8 mouse cellular contexts compared by ENCODE assay signal in genomic region chr11:117790286-117790685, GRCm38 (mm10). TPM values are rescaled to one million over a fixed set of nuclear protein-coding genes. Genes with fewer than 3 reads are reported as not detected.
DNase-seq lines count a peak whose midpoint lies in the region; ATAC-seq and TF ChIP-seq lines count a peak whose summit lies in the region.

No protein-coding gene starts in this region.

- H3K27me3 ChIP-seq in heart, embryonic 10.5 days (ENCODE audit: insufficient read depth, poor library complexity, severe bottlenecking) = peaks cover 35% of the 10 kb centered on the region
- no peaks in the 10 kb centered on the region for H3K27me3 ChIP-seq in liver, embryonic 14.5 days (ENCODE audit: control insufficient read depth, insufficient read depth, low read length)

- TF ChIP-seq CTCF in liver, embryonic 14.5 days (IDR thresholded peaks at IDR 0.05; ENCODE audit: low read depth) = peak; percentile 95

- peak overlapping the region; percentile 42 for H3K4me3 ChIP-seq in heart, embryonic 10.5 days
- peak overlapping the region in 1 of 2 experiments; percentile 26; a peak in 2 of 4 replicates for H3K4me3 ChIP-seq in liver, embryonic 14.5 days (ENCODE audit: insufficient read depth in 1 of 2, low read depth in 2 of 2, low read length in 2 of 2)

- peak overlapping the region; percentile 63 for H3K4me2 ChIP-seq in liver, embryonic 14.5 days (ENCODE audit: low read depth)

- peak overlapping the region; percentile 10 for H3K9ac ChIP-seq in liver, embryonic 14.5 days (replicated peaks)

- ATAC-seq in liver, embryonic 14.5 days (ENCODE audit: insufficient read depth) = peak; percentile 63

- H3K9me3 ChIP-seq in heart, embryonic 10.5 days = no peaks in the 10 kb centered on the region
- H3K9me3 ChIP-seq in liver, embryonic 14.5 days (ENCODE audit: control insufficient read depth, low read length) = no peaks in the 10 kb centered on the region

- no peaks in the 10 kb centered on the region for H3K36me3 ChIP-seq in heart, embryonic 10.5 days
- H3K36me3 ChIP-seq in liver, embryonic 14.5 days (replicated peaks; ENCODE audit: control insufficient read depth, insufficient read depth, low read depth) = peaks cover 34% of the 10 kb centered on the region

- H3K27ac ChIP-seq in heart, embryonic 10.5 days = peak overlapping the region; percentile 56
- peak overlapping the region; percentile 6; the same call in 1 of the 2 replicates for H3K27ac ChIP-seq in liver, embryonic 14.5 days

- peak; percentile 57 for DNase-seq in right cerebral cortex, adult 18-20 months
- no peak for DNase-seq in right cerebral cortex, postnatal 25 days
- peak; percentile 64 for DNase-seq in embryo, embryonic 11 days
- peak; percentile 87 for DNase-seq in heart, embryonic 10.5 days (ENCODE audit: low spot score)
- peak; percentile 78 for DNase-seq in kidney, adult 9 months
- peak in 1 of 3 experiments; percentile 55 for DNase-seq in liver, embryonic 14.5 days (ENCODE audit: low read depth in 3 of 3, low spot score in 3 of 3)
- peak; percentile 77 for DNase-seq in neural tube, embryonic 10.5 days (ENCODE audit: extremely low spot score, low spot score)
- DNase-seq in thymus, postnatal 14 days = peak; percentile 72

- WGBS in heart, embryonic 10.5 days = 8% methylated on average over 14 of the region's 14 CpGs
- WGBS in liver, embryonic 14.5 days (ENCODE audit: insufficient replicate concordance) = 8% methylated on average over 14 of the region's 14 CpGs

- TF ChIP-seq EP300 in liver, embryonic 14.5 days (IDR thresholded peaks at IDR 0.05; ENCODE audit: low read depth) = no peak

- H3K4me1 ChIP-seq in heart, embryonic 10.5 days = peaks cover 30% of the 10 kb centered on the region
- peaks cover 24 to 30% of the 10 kb centered on the region in 2 experiments for H3K4me1 ChIP-seq in liver, embryonic 14.5 days (replicated peaks; ENCODE audit: control insufficient read depth in 2 of 2, insufficient read depth in 2 of 2, low read length in 1 of 2)

RNA-seq across cellular contexts. Expression of gene 6030468B19Rik, which starts 7.2 kb away (rescaled TPM):
- 4.3 and 4.8 TPM in 2 replicates for polyA plus RNA-seq in heart, embryonic 10.5 days (2016; fragmentation: Nextera tagmentation; extraction: Ambion mirVana)
- polyA plus RNA-seq in liver, embryonic 14.5 days (2012; rRNA removed) = 104 and 133 TPM in 2 replicates
- polyA plus RNA-seq in liver, embryonic 14.5 days (2014; fragmentation: Nextera tagmentation; extraction: Ambion mirVana) = 67.1 and 78.0 TPM in 2 replicates

RNA-seq across cellular contexts. Expression of gene Tmc6, which starts 8.3 kb away (rescaled TPM):
- polyA plus RNA-seq in heart, embryonic 10.5 days (2016; fragmentation: Nextera tagmentation; extraction: Ambion mirVana) = 30.6 and 33.3 TPM in 2 replicates
- 32.1 and 51.8 TPM in 2 replicates for polyA plus RNA-seq in liver, embryonic 14.5 days (2012; rRNA removed)
- polyA plus RNA-seq in liver, embryonic 14.5 days (2014; fragmentation: Nextera tagmentation; extraction: Ambion mirVana) = 40.5 and 44.1 TPM in 2 replicates

RNA-seq across cellular contexts. Expression of gene Tmc8, which starts 8.4 kb away (rescaled TPM):
- polyA plus RNA-seq in heart, embryonic 10.5 days (2016; fragmentation: Nextera tagmentation; extraction: Ambion mirVana) = 3.7 and 3.9 TPM in 2 replicates
- polyA plus RNA-seq in liver, embryonic 14.5 days (2012; rRNA removed) = 28.1 and 29.8 TPM in 2 replicates
- polyA plus RNA-seq in liver, embryonic 14.5 days (2014; fragmentation: Nextera tagmentation; extraction: Ambion mirVana) = 9.9 and 13.1 TPM in 2 replicates

RNA-seq across cellular contexts. Expression of gene Gm20708, which starts 19.2 kb away (rescaled TPM):
- 1.1 TPM in 2 replicates for polyA plus RNA-seq in heart, embryonic 10.5 days (2016; fragmentation: Nextera tagmentation; extraction: Ambion mirVana)
- 0.03 and 0.08 TPM in 2 replicates for polyA plus RNA-seq in liver, embryonic 14.5 days (2012; rRNA removed)
- polyA plus RNA-seq in liver, embryonic 14.5 days (2014; fragmentation: Nextera tagmentation; extraction: Ambion mirVana) = 0.10 and 0.28 TPM in 2 replicates

RNA-seq across cellular contexts. Expression of gene Syngr2, which starts 19.2 kb away (rescaled TPM):
- 68.1 and 76.3 TPM in 2 replicates for polyA plus RNA-seq in heart, embryonic 10.5 days (2016; fragmentation: Nextera tagmentation; extraction: Ambion mirVana)
- 36.5 and 48.8 TPM in 2 replicates for polyA plus RNA-seq in liver, embryonic 14.5 days (2012; rRNA removed)
- polyA plus RNA-seq in liver, embryonic 14.5 days (2014; fragmentation: Nextera tagmentation; extraction: Ambion mirVana) = 48.6 and 50.4 TPM in 2 replicates

Comparison
In these comparisons a context has a peak if more than half of its experiments do, and no peak if none do; other contexts are left out.
1. RNA of gene 6030468B19Rik, which starts 7.2 kb away (polyA plus RNA-seq): 67.1 to 133 TPM in liver, embryonic 14.5 days; 4.3 to 4.8 TPM in heart, embryonic 10.5 days; every median in the first group is over 10 times any median in the second.